Mouse (Mus musculus) stomach, postnatal 0 days (tissue): ENCODE measurements around the gene Tbc1d7. TPM values are rescaled to one million over a fixed set of nuclear protein-coding genes. Genes with fewer than 3 reads are reported as not detected.

Experiments
- ATAC-seq: fragments of 200-750 bp; cut with Nextera tagmentation; 2 replicates; pipeline ENCODE4 v1.8.0; 2017; ENCODE audit not compliant: low FRiP score, low TSS enrichment
- DNase-seq: peaks from one replicate; pipeline ENCODE4 v3.0.0-alpha.2; 2016; ENCODE audit warnings: low spot score
- H3K27ac ChIP-seq: fragments of 300-500 bp; sonication (generic); replicated peaks from 2 replicates; pipeline ENCODE4 v1.5.1; 2014; ENCODE audit warnings: mild to moderate bottlenecking, control low read depth
- H3K27me3 ChIP-seq: fragments of 300-500 bp; sonication (generic); 2 replicates; pipeline ENCODE4 v1.6.1; 2014; ENCODE audit warnings: low read length; ENCODE audit not compliant: control insufficient read depth, insufficient read depth
- H3K36me3 ChIP-seq: fragments of 300-500 bp; sonication (generic); 2 replicates; pipeline ENCODE4 v1.6.1; 2014; ENCODE audit warnings: low read length, mixed read lengths; ENCODE audit not compliant: control insufficient read depth, insufficient read depth
- H3K4me1 ChIP-seq: fragments of 300-500 bp; sonication (generic); replicated peaks from 2 replicates; pipeline ENCODE4 v1.6.1; 2014; ENCODE audit warnings: antibody characterized with exemption; ENCODE audit not compliant: control insufficient read depth, insufficient read depth
- H3K4me2 ChIP-seq: fragments of 300-500 bp; sonication (generic); replicated peaks from 2 replicates; pipeline ENCODE4 v1.6.1; 2014; ENCODE audit warnings: low read depth, mild to moderate bottlenecking, control low read depth, moderate library complexity
- H3K4me3 ChIP-seq: fragments of 300-500 bp; sonication (generic); 2 replicates; pipeline ENCODE4 v1.5.1; 2014; ENCODE audit warnings: low read depth, low read length, control low read depth
- H3K9ac ChIP-seq: fragments of 300-500 bp; sonication (generic); 2 replicates; pipeline ENCODE4 v1.6.1; 2014; ENCODE audit warnings: mild to moderate bottlenecking, low read length, control low read depth, mixed read lengths
- H3K9me3 ChIP-seq: fragments of 300-500 bp; sonication (generic); 2 replicates; pipeline ENCODE4 v1.6.1; 2016; ENCODE audit warnings: low read length; ENCODE audit not compliant: control insufficient read depth
- CTCF ChIP-seq: IDR thresholded peaks from 2 replicates; pipeline ENCODE4 v1.5.1; 2016; ENCODE audit warnings: antibody characterized with exemption, low read depth, mild to moderate bottlenecking, moderate library complexity
- EP300 ChIP-seq: optimal IDR thresholded peaks from 2 replicates; pipeline ENCODE3; 2016; ENCODE audit warnings: antibody characterized with exemption
- WGBS: fragments of 180-500 bp; shearing (Covaris S2); extraction: QIAGEN DNeasy Blood & Tissue Kit; methylation state at CpG from one replicate; pipeline ENCODE4 v1.1.7; 2014; 5-methylcytosine and 5-hydroxymethylcytosine counted together
- polyA plus RNA-seq: library from polyadenylated mRNA; unstranded; fragments of >200 nt; fragmentation: Nextera tagmentation; extraction: Ambion mirVana; gene quantifications from 2 replicates; pipeline ENCODE4 v1.2.1, GENCODE M21; 2015

Gene Tbc1d7
- polyA plus RNA-seq, 1 experiment from 2014 or later = 31.3 TPM

GRCm38 (mm10) chr13:43193266-43193665 lies 22.0 kb upstream of the Tbc1d7 start:
- ATAC-seq (peak; percentile 36; the same call in 1 of the 2 replicates), DNase-seq (no peak)
- Histone ChIP-seq H3K27ac (no peak overlapping the region), H3K9ac (no peak overlapping the region), H3K4me1 (peaks cover 3% of the 10 kb centered on the region; the same call in 1 of the 2 replicates), H3K9me3 (no peaks in the 10 kb centered on the region), H3K27me3 (no peaks in the 10 kb centered on the region), H3K4me3 (no peak overlapping the region), H3K4me2 (no peak overlapping the region), H3K36me3 (no peaks in the 10 kb centered on the region)
- TF ChIP-seq CTCF = no peak
- TF ChIP-seq EP300 = no peak
- WGBS = 22% methylated on average over 7 of the region's 7 CpGs

- DNase-seq = no peak
- WGBS = 4% methylated on average over 14 of the region's 14 CpGs
Observed at GRCm38 (mm10) chr13:43191741-43192192, 20.5 kb upstream of the Tbc1d7 start.

GRCm38 (mm10) chr13:43191290-43191689 lies 20.0 kb upstream of the Tbc1d7 start:
- Histone ChIP-seq H3K4me1 (peaks cover 3% of the 10 kb centered on the region; the same call in 1 of the 2 replicates), H3K27me3 (no peaks in the 10 kb centered on the region), H3K27ac (no peak overlapping the region), H3K36me3 (no peaks in the 10 kb centered on the region), H3K9ac (no peak overlapping the region), H3K9me3 (no peaks in the 10 kb centered on the region), H3K4me3 (no peak overlapping the region), H3K4me2 (peak overlapping the region; percentile 41; the same call in 1 of the 2 replicates)
- 27% methylated on average over 1 of the region's 2 CpGs for WGBS
- no peak for DNase-seq
- peak; percentile 32; the same call in 1 of the 2 replicates for ATAC-seq
- TF ChIP-seq CTCF = no peak
- TF ChIP-seq EP300 = no peak

More at GRCm38 (mm10) chr13:43191741-43192192, 20.5 kb upstream of the Tbc1d7 start:
- no peak overlapping the region for H3K27ac ChIP-seq
- H3K9me3 ChIP-seq = no peaks in the 10 kb centered on the region
- no peak overlapping the region for H3K9ac ChIP-seq
- no peak overlapping the region for H3K4me3 ChIP-seq
- H3K36me3 ChIP-seq = no peaks in the 10 kb centered on the region
- TF ChIP-seq EP300 = no peak
- TF ChIP-seq CTCF = no peak
- no peaks in the 10 kb centered on the region for H3K27me3 ChIP-seq
- H3K4me1 ChIP-seq = peaks cover 3% of the 10 kb centered on the region; the same call in 1 of the 2 replicates
- peak overlapping the region; percentile 41 for H3K4me2 ChIP-seq
- ATAC-seq = peak; percentile 40; the same call in 1 of the 2 replicates

- no peak overlapping the region for H3K9ac ChIP-seq
- H3K4me2 ChIP-seq = no peak overlapping the region
- H3K4me1 ChIP-seq = peaks cover 3% of the 10 kb centered on the region; the same call in 1 of the 2 replicates
- no peak for ATAC-seq
- no peaks in the 10 kb centered on the region for H3K36me3 ChIP-seq
- TF ChIP-seq EP300 (no peak), CTCF (no peak)
- no peaks in the 10 kb centered on the region for H3K9me3 ChIP-seq
- H3K27me3 ChIP-seq = no peaks in the 10 kb centered on the region
- WGBS = 89% methylated on average over 4 of the region's 4 CpGs
- no peak for DNase-seq
- no peak overlapping the region for H3K27ac ChIP-seq
- no peak overlapping the region for H3K4me3 ChIP-seq
Observed at GRCm38 (mm10) chr13:43187736-43188135, 16.4 kb upstream of the Tbc1d7 start.

GRCm38 (mm10) chr13:43183248-43184055 lies 12.2 kb upstream of the Tbc1d7 start:
- Histone ChIP-seq H3K9me3 (no peaks in the 10 kb centered on the region), H3K4me3 (peak overlapping the region; percentile 19; the same call in 1 of the 2 replicates), H3K36me3 (no peaks in the 10 kb centered on the region), H3K27ac (no peak overlapping the region), H3K4me1 (no peaks in the 10 kb centered on the region), H3K9ac (no peak overlapping the region; the same call in 1 of the 2 replicates), H3K27me3 (no peaks in the 10 kb centered on the region), H3K4me2 (peak overlapping the region; percentile 44)
- TF ChIP-seq EP300 (no peak), CTCF (no peak)
- no peak for ATAC-seq
- WGBS = 48% methylated on average over 8 of the region's 8 CpGs
- DNase-seq = no peak
